Mouse (Mus musculus) embryonic facial prominence, embryonic 12.5 days (tissue): ENCODE results near the gene Bud13. TPM values are rescaled to one million over a fixed set of nuclear protein-coding genes. Genes with fewer than 3 reads are reported as not detected.
"Not testable (repeated sequence)": the region's sequence is repeated elsewhere in the genome, so short reads cannot be mapped to it uniquely, and the experiment has no call there.

Experiments used
- ATAC-seq: fragments of 200-750 bp; cut with Nextera tagmentation; 2 replicates; pipeline ENCODE4 v1.8.0; 2017; ENCODE audit not compliant: insufficient number of reproducible peaks, insufficient read depth, low FRiP score, low TSS enrichment
- H3K27ac ChIP-seq: fragments of 300-500 bp; sonication (generic); 2 replicates; pipeline ENCODE4 v1.5.1; 2016; ENCODE audit warnings: mild to moderate bottlenecking
- H3K27me3 ChIP-seq: fragments of 300-500 bp; sonication (generic); 2 replicates; pipeline ENCODE4 v1.6.1; 2016; ENCODE audit warnings: mild to moderate bottlenecking, moderate library complexity
- H3K36me3 ChIP-seq: fragments of 300-500 bp; sonication (generic); 2 replicates; pipeline ENCODE4 v1.6.1; 2016; ENCODE audit warnings: mild to moderate bottlenecking
- H3K4me1 ChIP-seq: fragments of 300-500 bp; sonication (generic); 2 replicates; pipeline ENCODE4 v1.6.1; 2016
- H3K4me2 ChIP-seq: fragments of 300-500 bp; sonication (generic); replicated peaks from 2 replicates; pipeline ENCODE4 v1.6.1; 2016; ENCODE audit warnings: mild to moderate bottlenecking, moderate library complexity
- H3K4me3 ChIP-seq: fragments of 300-500 bp; sonication (generic); 2 replicates; pipeline ENCODE4 v1.5.1; 2016; ENCODE audit warnings: mild to moderate bottlenecking
- H3K9ac ChIP-seq: fragments of 300-500 bp; sonication (generic); 2 replicates; pipeline ENCODE4 v1.6.1; 2016; ENCODE audit warnings: mild to moderate bottlenecking, moderate library complexity
- H3K9me3 ChIP-seq: fragments of 300-500 bp; sonication (generic); 2 replicates; pipeline ENCODE4 v1.6.1; 2016; ENCODE audit warnings: mild to moderate bottlenecking, moderate library complexity
- WGBS: fragments of 180-500 bp; shearing (Covaris S2); methylation state at CpG from one replicate; pipeline ENCODE4 v1.1.7; 2016; 5-methylcytosine and 5-hydroxymethylcytosine counted together
- polyA plus RNA-seq: library from polyadenylated mRNA; unstranded; fragments of >200 nt; fragmentation: Nextera tagmentation; extraction: Ambion mirVana; gene quantifications from 2 replicates; pipeline ENCODE4 v1.2.1, GENCODE M21; 2016

Gene Bud13
- polyA plus RNA-seq, 1 experiment from 2014 or later = 35.7 TPM

- H3K27ac ChIP-seq = peak overlapping the region; percentile 73
- ATAC-seq = no peak; the same call in 1 of the 2 replicates
- peak overlapping the region; percentile 25 for H3K4me3 ChIP-seq
- peak overlapping the region; percentile 50 for H3K9ac ChIP-seq
- H3K4me1 ChIP-seq = 0 out of 2 replicates have a peak, but pooled peaks cover 4% of the 10 kb centered on the region
- WGBS = 5% methylated on average over 30 of the region's 30 CpGs
- peaks cover 4% of the 10 kb centered on the region; the same call in 1 of the 2 replicates for H3K27me3 ChIP-seq
- H3K4me2 ChIP-seq = peak overlapping the region; percentile 47
- no peaks in the 10 kb centered on the region for H3K9me3 ChIP-seq
- H3K36me3 ChIP-seq = no peaks in the 10 kb centered on the region
Observed at GRCm38 (mm10) chr9:46328572-46329249, 45.9 kb downstream of the Bud13 start.

GRCm38 (mm10) chr9:46329250-46329648 is 46.4 kb downstream of the Bud13 start:
- no peaks in the 10 kb centered on the region for H3K36me3 ChIP-seq
- no peaks in the 10 kb centered on the region for H3K9me3 ChIP-seq
- peaks cover 4% of the 10 kb centered on the region; the same call in 1 of the 2 replicates for H3K27me3 ChIP-seq
- peak overlapping the region; percentile 25 for H3K4me3 ChIP-seq
- ATAC-seq = peak; percentile 68
- 0 out of 2 replicates have a peak, but pooled peaks cover 4% of the 10 kb centered on the region for H3K4me1 ChIP-seq
- H3K27ac ChIP-seq = peak overlapping the region; percentile 73
- peak overlapping the region; percentile 50 for H3K9ac ChIP-seq
- 3% methylated on average over 19 of the region's 19 CpGs for WGBS
- peak overlapping the region; percentile 47 for H3K4me2 ChIP-seq

GRCm38 (mm10) chr9:46329801-46330585 is 47.2 kb downstream of the Bud13 start:
- no peaks in the 10 kb centered on the region for H3K36me3 ChIP-seq
- H3K27me3 ChIP-seq = peaks cover 10% of the 10 kb centered on the region; the same call in 1 of the 2 replicates
- no peak overlapping the region for H3K9ac ChIP-seq
- no peaks in the 10 kb centered on the region for H3K9me3 ChIP-seq
- H3K27ac ChIP-seq = no peak overlapping the region
- H3K4me3 ChIP-seq = no peak overlapping the region
- 18% methylated on average over 24 of the region's 24 CpGs for WGBS
- ATAC-seq = no peak
- H3K4me2 ChIP-seq = no peak overlapping the region; the same call in 1 of the 2 replicates
- 0 out of 2 replicates have a peak, but pooled peaks cover 4% of the 10 kb centered on the region for H3K4me1 ChIP-seq

GRCm38 (mm10) chr9:46330586-46330895 is 47.7 kb downstream of the Bud13 start:
- H3K27me3 ChIP-seq = peaks cover 11% of the 10 kb centered on the region; the same call in 1 of the 2 replicates
- 0 out of 2 replicates have a peak, but pooled peaks cover 4% of the 10 kb centered on the region for H3K4me1 ChIP-seq
- no peak overlapping the region for H3K4me3 ChIP-seq
- WGBS = 54% methylated on average over 6 of the region's 6 CpGs
- ATAC-seq = no peak
- H3K36me3 ChIP-seq = no peaks in the 10 kb centered on the region
- H3K27ac ChIP-seq = no peak overlapping the region
- no peak overlapping the region for H3K9ac ChIP-seq
- H3K4me2 ChIP-seq = no peak overlapping the region
- H3K9me3 ChIP-seq = no peaks in the 10 kb centered on the region

DNA sequence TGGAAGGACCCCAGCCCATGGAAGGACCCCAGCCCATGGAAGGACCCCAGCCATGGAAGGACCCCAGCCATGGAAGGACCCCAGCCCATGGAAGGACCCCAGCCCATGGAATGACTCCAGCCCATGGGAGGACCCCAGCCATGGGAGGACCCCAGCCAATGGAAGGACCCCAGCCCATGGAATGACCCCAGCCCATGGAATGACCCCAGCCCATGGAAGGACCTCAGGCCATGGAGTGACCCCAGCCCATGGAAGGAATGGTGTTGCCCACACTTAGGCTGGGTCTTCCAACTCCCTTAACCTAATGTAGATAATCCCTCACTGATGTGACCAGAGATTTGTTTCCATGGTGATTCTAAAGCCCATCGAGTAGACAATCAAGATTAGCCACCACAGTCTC is 48.5 kb downstream of the Bud13 start:
- H3K4me3 ChIP-seq = no peak overlapping the region
- no peak overlapping the region for H3K9ac ChIP-seq
- peaks cover 15% of the 10 kb centered on the region; the same call in 1 of the 2 replicates for H3K27me3 ChIP-seq
- ATAC-seq = no peak
- no peaks in the 10 kb centered on the region for H3K36me3 ChIP-seq
- no peaks in the 10 kb centered on the region for H3K9me3 ChIP-seq
- H3K4me1 ChIP-seq = 0 out of 2 replicates have a peak, but pooled peaks cover 4% of the 10 kb centered on the region
- WGBS = 88% methylated on average over 1 of the region's 1 CpGs
- H3K27ac ChIP-seq = no peak overlapping the region
- no peak overlapping the region for H3K4me2 ChIP-seq

GRCm38 (mm10) chr9:46334471-46335025 is 51.7 kb downstream of the Bud13 start:
- peaks cover 13% of the 10 kb centered on the region for H3K4me1 ChIP-seq
- H3K36me3 ChIP-seq = no peaks in the 10 kb centered on the region
- peaks cover 18% of the 10 kb centered on the region for H3K27me3 ChIP-seq
- no peak for ATAC-seq
- H3K4me3 ChIP-seq = no peak overlapping the region
- H3K27ac ChIP-seq = no peak overlapping the region
- 26% methylated on average over 26 of the region's 26 CpGs for WGBS
- no peaks in the 10 kb centered on the region for H3K9me3 ChIP-seq
- H3K4me2 ChIP-seq = no peak overlapping the region
- H3K9ac ChIP-seq = no peak overlapping the region

- Histone ChIP-seq H3K36me3 (no peaks in the 10 kb centered on the region), H3K4me2 (no peak overlapping the region), H3K27ac (no peak overlapping the region), H3K27me3 (peaks cover 18% of the 10 kb centered on the region), H3K9ac (no peak overlapping the region), H3K4me1 (peaks cover 13% of the 10 kb centered on the region), H3K4me3 (no peak overlapping the region), H3K9me3 (no peaks in the 10 kb centered on the region)
- ATAC-seq = no peak
- WGBS = 70% methylated on average over 10 of the region's 10 CpGs
Observed at GRCm38 (mm10) chr9:46335461-46335995, 52.7 kb downstream of the Bud13 start.

DNA sequence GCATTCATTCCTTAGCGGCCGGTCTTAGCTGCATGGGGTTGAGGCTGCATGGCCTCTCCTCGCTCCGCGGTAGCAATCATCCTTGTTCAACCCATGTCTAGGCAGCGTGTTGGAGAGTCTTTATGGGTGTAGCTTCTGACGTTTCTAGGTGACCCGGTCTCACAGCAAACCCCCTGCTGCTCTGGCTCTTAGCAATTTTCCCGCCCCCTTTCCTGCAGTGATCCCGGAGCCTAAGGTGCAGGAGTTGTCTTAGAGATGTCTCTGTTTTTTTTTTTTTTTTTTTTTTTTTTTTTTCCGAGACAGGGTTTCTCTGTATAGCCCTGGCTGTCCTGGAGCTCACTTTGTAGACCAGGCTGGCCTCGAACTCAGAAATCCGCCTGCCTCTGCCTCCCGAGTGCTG is 53.5 kb downstream of the Bud13 start:
- 66% methylated on average over 13 of the region's 14 CpGs for WGBS
- not testable (repeated sequence) for H3K4me3 ChIP-seq, H3K9ac ChIP-seq, H3K27ac ChIP-seq, H3K9me3 ChIP-seq, ATAC-seq, H3K36me3 ChIP-seq, H3K4me2 ChIP-seq
- peaks cover 18% of the 10 kb centered on the region for H3K27me3 ChIP-seq
- peaks cover 13% of the 10 kb centered on the region for H3K4me1 ChIP-seq

DNA sequence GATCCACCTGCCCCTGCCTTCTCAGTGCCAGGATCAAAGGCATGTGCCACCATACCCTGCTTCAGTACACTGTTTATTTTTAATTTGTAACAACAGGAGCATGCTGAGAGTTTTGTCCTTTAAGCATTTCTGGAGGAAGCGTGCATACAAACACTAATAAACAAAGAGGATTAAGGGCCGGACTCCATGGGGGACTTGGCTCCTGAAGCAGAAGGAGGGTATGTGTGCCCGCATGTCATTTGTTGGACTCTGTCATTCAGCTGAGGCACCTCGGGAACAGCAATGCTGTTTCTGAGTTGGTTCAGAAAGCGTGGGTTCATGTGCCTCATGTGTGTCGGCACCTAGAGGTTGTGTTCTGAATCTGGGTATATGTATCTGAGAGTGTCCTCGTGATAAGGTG is 54.5 kb downstream of the Bud13 start:
- no peak overlapping the region for H3K4me2 ChIP-seq
- peaks cover 13% of the 10 kb centered on the region for H3K4me1 ChIP-seq
- no peak overlapping the region for H3K27ac ChIP-seq
- H3K9ac ChIP-seq = no peak overlapping the region
- no peaks in the 10 kb centered on the region for H3K9me3 ChIP-seq
- 62% methylated on average over 7 of the region's 7 CpGs for WGBS
- no peaks in the 10 kb centered on the region for H3K36me3 ChIP-seq
- peaks cover 18% of the 10 kb centered on the region for H3K27me3 ChIP-seq
- ATAC-seq = no peak
- no peak overlapping the region for H3K4me3 ChIP-seq

GRCm38 (mm10) chr9:46337852-46338291 is 55.1 kb downstream of the Bud13 start:
- Histone ChIP-seq H3K9ac (no peak overlapping the region), H3K36me3 (no peaks in the 10 kb centered on the region), H3K4me2 (no peak overlapping the region), H3K4me3 (no peak overlapping the region), H3K27me3 (peaks cover 18% of the 10 kb centered on the region), H3K27ac (no peak overlapping the region), H3K4me1 (peaks cover 13% of the 10 kb centered on the region), H3K9me3 (no peaks in the 10 kb centered on the region)
- ATAC-seq = peak; percentile 69; the same call in 1 of the 2 replicates
- WGBS = 4% methylated on average over 3 of the region's 3 CpGs

DNA sequence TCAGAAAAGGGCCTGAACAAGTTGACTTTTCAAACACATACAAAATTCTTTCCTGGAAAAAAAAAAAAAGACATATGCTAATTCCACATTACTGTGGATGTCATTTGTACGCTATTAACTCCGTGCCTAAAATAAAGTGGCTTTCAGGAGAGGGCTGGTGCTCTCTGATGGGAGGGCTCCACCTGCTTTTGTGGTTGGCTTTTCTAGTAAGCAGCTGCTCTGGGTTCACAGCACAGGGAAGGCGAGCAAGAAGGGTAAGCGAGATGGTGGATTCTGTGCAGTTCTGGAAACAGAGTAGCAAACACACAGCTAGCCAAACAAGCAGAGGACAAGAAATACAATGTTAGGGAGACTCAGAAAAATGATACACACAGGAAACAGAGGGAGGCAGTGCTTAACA is 55.6 kb downstream of the Bud13 start:
- H3K36me3 ChIP-seq = no peaks in the 10 kb centered on the region
- 21% methylated on average over 4 of the region's 4 CpGs for WGBS
- no peak for ATAC-seq

More for the DNA sequence above, 55.6 kb downstream of the Bud13 start:
- H3K9me3 ChIP-seq = no peaks in the 10 kb centered on the region
- peaks cover 13% of the 10 kb centered on the region for H3K4me1 ChIP-seq
- no peak overlapping the region for H3K4me3 ChIP-seq
- H3K4me2 ChIP-seq = no peak overlapping the region
- H3K27me3 ChIP-seq = peaks cover 14% of the 10 kb centered on the region
- H3K27ac ChIP-seq = no peak overlapping the region
- no peak overlapping the region for H3K9ac ChIP-seq
